Mouse (Mus musculus): ENCODE data around the gene Fam214a. TPM values are rescaled to one million over a fixed set of nuclear protein-coding genes. Genes with fewer than 3 reads are reported as not detected.

Gene Fam214a
- polyA plus RNA-seq, 1 experiment from 2014 or later = 14.8 TPM

DNA sequence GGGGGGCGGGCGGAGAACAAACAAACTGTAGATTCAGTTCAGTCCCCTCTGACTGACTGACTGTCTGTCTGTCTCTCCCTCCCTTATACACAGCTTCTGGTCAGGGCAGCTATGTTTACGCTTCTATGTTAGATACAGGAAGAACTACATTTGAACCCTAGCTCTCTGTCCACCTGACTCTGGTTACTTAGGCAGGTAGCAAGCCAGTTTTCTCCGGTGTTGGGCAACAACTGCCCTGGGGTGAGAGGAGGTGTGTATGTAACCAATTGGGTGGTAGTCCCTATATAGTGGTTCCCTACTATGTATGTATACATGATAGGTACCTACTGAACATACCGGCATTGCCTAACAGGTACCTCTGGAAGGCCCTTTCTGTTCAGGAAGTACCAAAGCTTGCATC, 20.1 kb downstream of the Fam214a start:
- no peak for DNase-seq (ENCODE audit: low spot score)
- Histone ChIP-seq H3K4me2 (ENCODE audit: low read depth) (no peak overlapping the region), H3K27me3 (ENCODE audit: control insufficient read depth, insufficient read depth, low read length) (no peaks in the 10 kb centered on the region), H3K9me3 (ENCODE audit: control insufficient read depth, low read length) (no peaks in the 10 kb centered on the region), H3K36me3 (ENCODE audit: control insufficient read depth, insufficient read depth, low read length) (no peaks in the 10 kb centered on the region), H3K9ac (ENCODE audit: low read length) (no peak overlapping the region), H3K4me1 (ENCODE audit: control insufficient read depth, insufficient read depth, low read length) (peaks cover 15% of the 10 kb centered on the region), H3K27ac (ENCODE audit: low read depth, low read length) (no peak overlapping the region), H3K4me3 (ENCODE audit: low read depth, low read length) (no peak overlapping the region)
- no peak for ATAC-seq (ENCODE audit: insufficient read depth, low FRiP score, low TSS enrichment)
- WGBS = 91% methylated on average over 5 of the region's 5 CpGs

DNA sequence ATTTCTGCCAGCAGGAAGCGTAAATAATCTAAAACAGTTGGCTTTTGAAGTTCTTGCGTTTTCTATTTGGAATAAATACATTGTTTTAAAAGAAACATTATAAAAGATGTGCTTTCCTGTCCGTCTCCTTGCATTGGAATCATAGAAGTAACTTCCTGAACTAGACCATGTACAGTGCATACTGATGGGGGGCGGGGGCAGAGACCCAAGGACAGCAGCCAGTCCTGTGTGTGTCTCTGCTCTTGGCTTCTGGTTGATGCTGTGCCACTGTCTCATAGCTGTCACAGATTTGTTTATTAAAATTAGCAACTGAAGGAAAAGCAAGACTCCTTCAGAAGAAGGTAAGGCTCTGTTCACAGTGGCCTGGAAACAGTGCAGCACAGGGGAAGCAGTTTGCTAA, 20.5 kb downstream of the Fam214a start:
- DNase-seq (ENCODE audit: low spot score) (no peak), ATAC-seq (ENCODE audit: insufficient read depth, low FRiP score, low TSS enrichment) (no peak)
- no peaks in the 10 kb centered on the region for H3K27me3 ChIP-seq (ENCODE audit: control insufficient read depth, insufficient read depth, low read length)
- no peak overlapping the region for H3K9ac ChIP-seq (ENCODE audit: low read length)
- 89% methylated on average over 4 of the region's 4 CpGs for WGBS
- H3K4me3 ChIP-seq (ENCODE audit: low read depth, low read length) = no peak overlapping the region
- H3K4me2 ChIP-seq (ENCODE audit: low read depth) = no peak overlapping the region
- H3K27ac ChIP-seq (ENCODE audit: low read depth, low read length) = no peak overlapping the region
- no peaks in the 10 kb centered on the region for H3K36me3 ChIP-seq (ENCODE audit: control insufficient read depth, insufficient read depth, low read length)
- H3K4me1 ChIP-seq (ENCODE audit: control insufficient read depth, insufficient read depth, low read length) = peaks cover 17% of the 10 kb centered on the region
- no peaks in the 10 kb centered on the region for H3K9me3 ChIP-seq (ENCODE audit: control insufficient read depth, low read length)

DNA sequence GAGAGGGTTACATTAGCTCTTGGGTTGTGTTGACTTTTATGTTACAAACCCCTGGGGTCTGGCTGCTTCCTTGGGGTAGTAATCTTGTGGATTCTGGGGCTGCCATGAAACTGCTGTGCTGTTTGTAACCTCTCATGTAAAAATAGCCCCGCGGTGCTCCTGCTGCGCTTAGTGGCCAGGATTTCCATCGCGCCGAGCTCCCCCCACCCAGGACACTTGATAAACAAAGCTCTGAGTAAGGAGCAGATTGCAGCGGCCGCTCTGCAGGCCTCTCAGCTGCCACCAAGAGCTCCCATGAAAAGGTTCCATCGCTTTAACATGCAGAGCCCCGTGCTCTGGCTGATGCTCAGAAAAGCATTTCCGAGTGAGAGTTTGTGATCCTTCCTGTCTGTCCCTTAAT, 22.1 kb downstream of the Fam214a start:
- Histone ChIP-seq H3K27ac (ENCODE audit: low read depth, low read length) (peak overlapping the region; percentile 58; the same call in 1 of the 2 replicates), H3K9ac (ENCODE audit: low read length) (peak overlapping the region; percentile 22), H3K36me3 (ENCODE audit: control insufficient read depth, insufficient read depth, low read length) (no peaks in the 10 kb centered on the region), H3K4me3 (ENCODE audit: low read depth, low read length) (no peak overlapping the region), H3K27me3 (ENCODE audit: control insufficient read depth, insufficient read depth, low read length) (no peaks in the 10 kb centered on the region), H3K4me1 (ENCODE audit: control insufficient read depth, insufficient read depth, low read length) (peaks cover 17% of the 10 kb centered on the region), H3K9me3 (ENCODE audit: control insufficient read depth, low read length) (no peaks in the 10 kb centered on the region), H3K4me2 (ENCODE audit: low read depth) (peak overlapping the region; percentile 25; the same call in 1 of the 2 replicates)
- 4% methylated on average over 11 of the region's 11 CpGs for WGBS
- ATAC-seq (ENCODE audit: insufficient read depth, low FRiP score, low TSS enrichment) = no peak
- peak; percentile 45 for DNase-seq (ENCODE audit: low spot score)

DNA sequence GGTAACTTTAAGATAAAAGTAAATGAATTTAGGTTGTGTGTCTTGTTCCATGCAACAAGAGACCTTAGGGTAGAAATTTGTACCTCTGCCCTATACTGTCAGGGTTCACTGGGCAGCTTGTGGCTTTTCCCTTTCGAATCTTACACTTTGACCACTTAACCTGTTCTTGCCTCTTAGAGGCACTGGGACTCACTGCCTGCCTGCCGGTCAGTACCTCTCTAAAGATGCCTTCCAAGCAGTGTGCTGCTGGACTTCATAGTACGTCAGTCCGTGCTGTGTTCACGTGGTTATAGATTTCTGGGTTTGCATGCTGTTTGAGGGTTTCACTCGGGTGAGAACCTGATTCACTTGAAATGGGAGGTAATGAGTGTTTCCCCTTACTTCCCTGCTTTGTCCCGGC, 22.7 kb downstream of the Fam214a start:
- Histone ChIP-seq H3K9ac (ENCODE audit: low read length) (peak overlapping the region; percentile 77), H3K36me3 (ENCODE audit: control insufficient read depth, insufficient read depth, low read length) (no peaks in the 10 kb centered on the region), H3K4me3 (ENCODE audit: low read depth, low read length) (peak overlapping the region; percentile 38), H3K9me3 (ENCODE audit: control insufficient read depth, low read length) (no peaks in the 10 kb centered on the region), H3K27ac (ENCODE audit: low read depth, low read length) (peak overlapping the region; percentile 87), H3K27me3 (ENCODE audit: control insufficient read depth, insufficient read depth, low read length) (no peaks in the 10 kb centered on the region), H3K4me1 (ENCODE audit: control insufficient read depth, insufficient read depth, low read length) (peaks cover 17% of the 10 kb centered on the region), H3K4me2 (ENCODE audit: low read depth) (peak overlapping the region; percentile 58)
- DNase-seq (ENCODE audit: low spot score) (no peak), ATAC-seq (ENCODE audit: insufficient read depth, low FRiP score, low TSS enrichment) (peak; percentile 48)
- WGBS = 23% methylated on average over 7 of the region's 7 CpGs

DNA sequence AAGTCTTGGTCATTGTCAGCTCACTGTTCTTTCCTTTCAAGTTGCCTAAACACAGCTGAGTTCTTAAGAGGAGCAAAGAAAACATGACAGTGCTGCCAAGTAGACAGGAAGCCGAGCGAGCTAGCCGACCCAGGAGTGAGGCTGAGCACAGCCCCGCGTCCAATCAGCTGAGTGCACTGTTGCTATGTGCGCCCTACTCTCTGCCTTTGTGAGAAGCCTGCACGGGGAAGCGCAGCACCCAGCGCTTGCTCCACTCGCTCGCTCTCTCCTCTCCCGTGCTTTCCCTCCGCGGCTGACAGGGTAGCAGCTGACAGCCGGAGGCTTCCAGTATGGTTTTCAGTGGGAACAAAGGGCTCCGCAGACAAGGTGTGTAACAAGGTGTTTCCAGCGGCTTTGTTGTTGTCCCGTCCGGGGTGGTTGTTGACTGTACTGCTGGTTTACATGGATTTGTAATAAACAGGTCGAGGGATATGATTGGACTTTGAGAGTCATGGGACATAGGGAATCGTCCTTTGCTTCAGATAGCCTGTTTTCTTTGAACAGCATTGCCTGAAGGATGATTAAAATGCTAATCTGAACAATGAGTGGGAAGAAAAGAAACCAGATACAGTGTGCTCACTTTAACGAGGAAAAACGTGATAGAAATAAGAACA, 23.4 kb downstream of the Fam214a start:
- Histone ChIP-seq H3K36me3 (ENCODE audit: control insufficient read depth, insufficient read depth, low read length) (no peaks in the 10 kb centered on the region), H3K9me3 (ENCODE audit: control insufficient read depth, low read length) (no peaks in the 10 kb centered on the region), H3K4me3 (ENCODE audit: low read depth, low read length) (peak overlapping the region; percentile 38), H3K9ac (ENCODE audit: low read length) (peak overlapping the region; percentile 77), H3K4me1 (ENCODE audit: control insufficient read depth, insufficient read depth, low read length) (peaks cover 17% of the 10 kb centered on the region), H3K27me3 (ENCODE audit: control insufficient read depth, insufficient read depth, low read length) (no peaks in the 10 kb centered on the region), H3K4me2 (ENCODE audit: low read depth) (peak overlapping the region; percentile 58), H3K27ac (ENCODE audit: low read depth, low read length) (peak overlapping the region; percentile 87)
- ATAC-seq (ENCODE audit: insufficient read depth, low FRiP score, low TSS enrichment) (peak; percentile 96), DNase-seq (ENCODE audit: low spot score) (peak; percentile 87)
- under 1% methylated on average over 23 of the region's 23 CpGs for WGBS

DNA sequence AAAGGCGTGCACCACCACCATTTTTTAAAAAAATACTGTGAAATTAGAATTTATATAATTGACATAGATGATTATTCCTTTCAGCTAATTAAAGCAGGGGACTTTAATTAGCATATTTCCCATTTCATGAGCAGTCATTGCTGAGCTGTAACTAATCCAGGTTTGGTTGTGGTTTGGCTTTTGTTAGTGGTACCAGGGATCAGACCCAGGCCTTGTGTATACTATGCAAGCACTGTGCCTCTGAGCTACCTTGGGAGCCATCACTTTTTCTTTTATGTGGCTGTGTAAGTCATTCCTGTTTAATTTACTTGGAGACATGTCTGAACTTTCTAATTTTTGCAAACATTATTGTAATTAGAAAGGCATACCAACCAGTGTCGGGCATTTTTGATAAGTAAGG, 24.6 kb downstream of the Fam214a start:
- Histone ChIP-seq H3K4me1 (ENCODE audit: control insufficient read depth, insufficient read depth, low read length) (peaks cover 17% of the 10 kb centered on the region), H3K9ac (ENCODE audit: low read length) (no peak overlapping the region), H3K36me3 (ENCODE audit: control insufficient read depth, insufficient read depth, low read length) (no peaks in the 10 kb centered on the region), H3K4me2 (ENCODE audit: low read depth) (peak overlapping the region; percentile 7; the same call in 1 of the 2 replicates), H3K4me3 (ENCODE audit: low read depth, low read length) (no peak overlapping the region), H3K9me3 (ENCODE audit: control insufficient read depth, low read length) (no peaks in the 10 kb centered on the region), H3K27ac (ENCODE audit: low read depth, low read length) (no peak overlapping the region), H3K27me3 (ENCODE audit: control insufficient read depth, insufficient read depth, low read length) (no peaks in the 10 kb centered on the region)
- DNase-seq (ENCODE audit: low spot score) = no peak
- WGBS = 81% methylated on average over 2 of the region's 2 CpGs
- ATAC-seq (ENCODE audit: insufficient read depth, low FRiP score, low TSS enrichment) = no peak

DNA sequence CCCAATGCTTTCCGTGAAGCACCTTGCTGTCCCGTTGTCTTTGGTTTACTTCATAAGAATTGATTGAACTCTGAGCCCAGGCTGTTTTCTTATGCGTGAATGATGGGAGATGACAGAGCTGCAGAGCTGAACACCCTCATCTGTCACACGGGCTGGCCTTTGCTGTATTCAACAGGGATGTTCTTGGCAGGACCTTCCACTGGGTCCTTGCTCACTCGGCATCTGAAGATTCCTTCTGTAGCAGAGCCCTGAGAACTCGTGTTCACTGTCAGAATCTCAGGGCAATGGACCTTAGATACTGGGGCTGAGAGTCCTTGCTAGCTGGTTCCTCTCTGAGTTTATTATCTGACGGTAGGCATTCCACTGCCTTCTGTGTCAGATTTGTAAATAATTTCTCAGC, 25.3 kb downstream of the Fam214a start:
- Histone ChIP-seq H3K27ac (ENCODE audit: low read depth, low read length) (no peak overlapping the region), H3K36me3 (ENCODE audit: control insufficient read depth, insufficient read depth, low read length) (no peaks in the 10 kb centered on the region), H3K9ac (ENCODE audit: low read length) (no peak overlapping the region), H3K9me3 (ENCODE audit: control insufficient read depth, low read length) (no peaks in the 10 kb centered on the region), H3K4me2 (ENCODE audit: low read depth) (0 out of 2 replicates have a peak overlapping the region, but pooled peaks have one; percentile 7), H3K27me3 (ENCODE audit: control insufficient read depth, insufficient read depth, low read length) (no peaks in the 10 kb centered on the region), H3K4me3 (ENCODE audit: low read depth, low read length) (no peak overlapping the region), H3K4me1 (ENCODE audit: control insufficient read depth, insufficient read depth, low read length) (peaks cover 17% of the 10 kb centered on the region)
- no peak for ATAC-seq (ENCODE audit: insufficient read depth, low FRiP score, low TSS enrichment)
- DNase-seq (ENCODE audit: low spot score) = no peak
- WGBS = 78% methylated on average over 7 of the region's 7 CpGs

DNA sequence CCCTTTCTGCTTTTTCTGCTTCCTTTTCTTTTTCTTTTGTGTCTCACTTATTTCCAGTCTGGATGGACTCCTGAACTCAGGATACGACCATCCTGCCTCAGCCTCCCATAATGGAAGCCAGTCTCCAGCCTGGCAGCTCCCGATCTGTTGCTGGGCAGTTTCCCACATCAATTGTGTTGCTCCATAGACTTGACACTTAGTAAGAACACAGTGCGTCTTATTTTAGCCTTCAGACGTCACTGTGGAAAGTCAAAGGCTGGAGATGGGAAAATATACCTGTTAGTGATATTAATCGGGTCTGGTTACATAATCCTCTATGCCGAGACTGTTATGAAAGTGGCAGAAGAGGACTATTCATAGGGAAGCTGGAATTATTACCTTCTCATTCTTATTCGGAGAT, 26.2 kb downstream of the Fam214a start:
- 88% methylated on average over 7 of the region's 7 CpGs for WGBS
- Histone ChIP-seq H3K4me2 (ENCODE audit: low read depth) (no peak overlapping the region), H3K4me1 (ENCODE audit: control insufficient read depth, insufficient read depth, low read length) (peaks cover 17% of the 10 kb centered on the region)

DNA sequence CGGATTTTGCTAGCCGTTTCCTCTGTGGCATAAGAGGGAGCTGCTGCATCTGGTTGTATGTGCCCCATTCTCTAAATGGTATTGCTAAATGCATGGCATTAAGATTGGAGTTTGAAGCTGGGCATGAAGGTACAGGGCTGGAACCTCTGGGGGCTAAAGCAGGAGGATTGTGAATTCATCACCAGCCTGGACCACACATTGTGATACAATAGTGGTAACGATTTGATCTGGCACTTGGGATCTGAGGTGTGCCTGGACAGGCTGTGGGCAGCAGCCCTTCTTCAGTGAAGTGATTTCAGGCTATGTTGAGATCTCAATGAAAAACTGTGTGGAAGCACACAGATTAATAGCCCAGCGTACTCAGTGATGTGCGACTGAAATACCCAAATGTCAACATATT, 26.7 kb downstream of the Fam214a start:
- Histone ChIP-seq H3K9me3 (ENCODE audit: control insufficient read depth, low read length) (no peaks in the 10 kb centered on the region), H3K36me3 (ENCODE audit: control insufficient read depth, insufficient read depth, low read length) (no peaks in the 10 kb centered on the region), H3K4me2 (ENCODE audit: low read depth) (no peak overlapping the region), H3K27ac (ENCODE audit: low read depth, low read length) (no peak overlapping the region), H3K4me1 (ENCODE audit: control insufficient read depth, insufficient read depth, low read length) (peaks cover 15% of the 10 kb centered on the region), H3K27me3 (ENCODE audit: control insufficient read depth, insufficient read depth, low read length) (no peaks in the 10 kb centered on the region), H3K4me3 (ENCODE audit: low read depth, low read length) (no peak overlapping the region), H3K9ac (ENCODE audit: low read length) (no peak overlapping the region)
- 87% methylated on average over 5 of the region's 5 CpGs for WGBS
- DNase-seq (ENCODE audit: low spot score) = no peak
- no peak for ATAC-seq (ENCODE audit: insufficient read depth, low FRiP score, low TSS enrichment)

More for the DNA sequence above, 26.2 kb downstream of the Fam214a start:
- Histone ChIP-seq H3K36me3 (ENCODE audit: control insufficient read depth, insufficient read depth, low read length) (no peaks in the 10 kb centered on the region), H3K27me3 (ENCODE audit: control insufficient read depth, insufficient read depth, low read length) (no peaks in the 10 kb centered on the region), H3K9ac (ENCODE audit: low read length) (no peak overlapping the region), H3K27ac (ENCODE audit: low read depth, low read length) (no peak overlapping the region), H3K4me3 (ENCODE audit: low read depth, low read length) (no peak overlapping the region), H3K9me3 (ENCODE audit: control insufficient read depth, low read length) (no peaks in the 10 kb centered on the region)
- ATAC-seq (ENCODE audit: insufficient read depth, low FRiP score, low TSS enrichment) (no peak), DNase-seq (ENCODE audit: low spot score) (no peak)
